Mouse (Mus musculus) forebrain, embryonic 14.5 days (tissue): ENCODE measurements around the gene Pgc. TPM values are rescaled to one million over a fixed set of nuclear protein-coding genes. Genes with fewer than 3 reads are reported as not detected.

Experiments used
- ATAC-seq: fragments of 200-750 bp; cut with Nextera tagmentation; 2 replicates; pipeline ENCODE4 v1.8.0; 2017; ENCODE audit warnings: mild to moderate bottlenecking, moderate library complexity
- DNase-seq: peaks from one replicate; pipeline ENCODE4 v3.0.0-alpha.2; 2015; ENCODE audit warnings: low spot score
- H3K27ac ChIP-seq: fragments of 300-500 bp; sonication (generic); 2 replicates; pipeline ENCODE4 v1.5.1; 2014; ENCODE audit warnings: low read depth, mild to moderate bottlenecking, control low read depth, low read length, moderate library complexity
- H3K27me3 ChIP-seq: fragments of 300-500 bp; sonication (generic); replicated peaks from 2 replicates; pipeline ENCODE4 v1.6.1; 2014; ENCODE audit warnings: low read length, control low read depth, mixed read lengths; ENCODE audit not compliant: control insufficient read depth, insufficient read depth
- H3K36me3 ChIP-seq: fragments of 300-500 bp; sonication (generic); 2 replicates; pipeline ENCODE4 v1.6.1; 2014; ENCODE audit warnings: low read length, control low read depth; ENCODE audit not compliant: control insufficient read depth, insufficient read depth
- H3K4me1 ChIP-seq: fragments of 300-500 bp; sonication (generic); 2 replicates; pipeline ENCODE4 v1.6.1; 2014; ENCODE audit warnings: antibody characterized with exemption, low read length, control low read depth; ENCODE audit not compliant: control insufficient read depth, insufficient read depth
- H3K4me2 ChIP-seq: fragments of 300-500 bp; sonication (generic); 2 replicates; pipeline ENCODE4 v1.6.1; 2014; ENCODE audit warnings: mild to moderate bottlenecking, control low read depth, low read length
- H3K4me3 ChIP-seq: fragments of 300-500 bp; sonication (generic); 2 replicates; pipeline ENCODE4 v1.5.1; 2014; ENCODE audit warnings: low read depth, low read length, control low read depth
- H3K9ac ChIP-seq: fragments of 300-500 bp; sonication (generic); 2 replicates; pipeline ENCODE4 v1.6.1; 2014; ENCODE audit warnings: mild to moderate bottlenecking, low read length, control low read depth, moderate library complexity
- H3K9me3 ChIP-seq: fragments of 300-500 bp; sonication (generic); replicated peaks from 2 replicates; pipeline ENCODE4 v1.6.1; 2016; ENCODE audit warnings: low read length, control low read depth, mixed read lengths; ENCODE audit not compliant: control insufficient read depth
- WGBS: fragments of 180-500 bp; shearing (Covaris S2); extraction: QIAGEN DNeasy Blood & Tissue Kit; methylation state at CpG from one replicate; pipeline ENCODE4 v1.1.7; 2014; 5-methylcytosine and 5-hydroxymethylcytosine counted together
- polyA plus RNA-seq: library from polyadenylated mRNA; unstranded; fragments of >200 nt; fragmentation: Nextera tagmentation; extraction: Ambion mirVana; gene quantifications from 2 replicates; pipeline ENCODE4 v1.2.1, GENCODE M21; 2014

The Pgc gene
- polyA plus RNA-seq, result not detected in 2 replicates

- Histone ChIP-seq H3K36me3 (no peaks in the 10 kb centered on the region), H3K4me1 (no peaks in the 10 kb centered on the region), H3K4me2 (no peak within 1 kb of the TSS), H3K27ac (no peak within 1 kb of the TSS), H3K27me3 (no peaks in the 10 kb centered on the region), H3K9me3 (no peaks in the 10 kb centered on the region), H3K9ac (no peak within 1 kb of the TSS), H3K4me3 (no peak within 1 kb of the TSS)
- ATAC-seq (no peak), DNase-seq (no peak)
- 85% methylated on average over 11 of the region's 11 CpGs for WGBS
These were observed at the start of gene Pgc for GRCm38 (mm10) chr17:47726566-47726965. TSS of gene Pgc (plus strand) at chr17:47726842.

GRCm38 (mm10) chr17:47678238-47678637, 48.4 kb upstream of the Pgc start:
- no peak overlapping the region for H3K27ac ChIP-seq
- DNase-seq (no peak), ATAC-seq (no peak)
- WGBS, result 94% methylated on average over 5 of the region's 5 CpGs
- no peaks in the 10 kb centered on the region for H3K9me3 ChIP-seq
- H3K27me3 ChIP-seq, result no peaks in the 10 kb centered on the region
- H3K36me3 ChIP-seq, result peaks cover 78% of the 10 kb centered on the region
- no peaks in the 10 kb centered on the region for H3K4me1 ChIP-seq
- H3K4me2 ChIP-seq, result no peak overlapping the region
- H3K4me3 ChIP-seq, result no peak overlapping the region
- H3K9ac ChIP-seq, result no peak overlapping the region

GRCm38 (mm10) chr17:47678702-47679101, 47.9 kb upstream of the Pgc start:
- Histone ChIP-seq H3K9ac (no peak overlapping the region), H3K27ac (no peak overlapping the region), H3K4me3 (no peak overlapping the region), H3K27me3 (no peaks in the 10 kb centered on the region), H3K4me2 (no peak overlapping the region), H3K36me3 (peaks cover 78% of the 10 kb centered on the region), H3K9me3 (no peaks in the 10 kb centered on the region), H3K4me1 (no peaks in the 10 kb centered on the region)
- 88% methylated on average over 5 of the region's 5 CpGs for WGBS
- DNase-seq, result no peak
- no peak for ATAC-seq

GRCm38 (mm10) chr17:47682836-47683235, 43.8 kb upstream of the Pgc start:
- WGBS, result 87% methylated on average over 4 of the region's 4 CpGs
- peaks cover 71% of the 10 kb centered on the region for H3K36me3 ChIP-seq

GRCm38 (mm10) chr17:47687409-47688343, 39.0 kb upstream of the Pgc start:
- Histone ChIP-seq H3K27ac (peak overlapping the region; percentile 75), H3K4me2 (peak overlapping the region; percentile 96), H3K27me3 (no peaks in the 10 kb centered on the region), H3K9me3 (no peaks in the 10 kb centered on the region), H3K9ac (peak overlapping the region; percentile 85), H3K4me3 (peak overlapping the region; percentile 81), H3K4me1 (peaks cover 12% of the 10 kb centered on the region), H3K36me3 (peaks cover 26% of the 10 kb centered on the region)
- peak; percentile 89 for ATAC-seq
- WGBS, result under 1% methylated on average over 69 of the region's 70 CpGs
- DNase-seq, result peak; percentile 99

More at GRCm38 (mm10) chr17:47682836-47683235, 43.8 kb upstream of the Pgc start:
- Histone ChIP-seq H3K4me2 (no peak overlapping the region), H3K9ac (no peak overlapping the region), H3K9me3 (no peaks in the 10 kb centered on the region), H3K4me1 (peaks cover 6% of the 10 kb centered on the region), H3K27ac (no peak overlapping the region), H3K4me3 (no peak overlapping the region), H3K27me3 (no peaks in the 10 kb centered on the region)
- ATAC-seq (no peak), DNase-seq (no peak)

GRCm38 (mm10) chr17:47688344-47688607, 38.4 kb upstream of the Pgc start, which contains the start of gene Tomm6:
TSS of gene Tomm6 (minus strand) at chr17:47688386.
- no peaks in the 10 kb centered on the region for H3K9me3 ChIP-seq
- 2% methylated on average over 9 of the region's 9 CpGs for WGBS
- H3K4me2 ChIP-seq, result peak within 1 kb of the TSS; percentile 96
- peak within 1 kb of the TSS; percentile 81 for H3K4me3 ChIP-seq
- H3K36me3 ChIP-seq, result peaks cover 20% of the 10 kb centered on the region
- no peaks in the 10 kb centered on the region for H3K27me3 ChIP-seq
- H3K27ac ChIP-seq, result peak within 1 kb of the TSS; percentile 75
- ATAC-seq (no peak), DNase-seq (no peak)
- H3K9ac ChIP-seq, result peak within 1 kb of the TSS; percentile 85
- H3K4me1 ChIP-seq, result peaks cover 12% of the 10 kb centered on the region

GRCm38 (mm10) chr17:47688608-47689575, 37.8 kb upstream of the Pgc start, which contains the start of gene Frs3:
TSS of gene Frs3 (plus strand) at chr17:47689030.
- Histone ChIP-seq H3K27ac (peak within 1 kb of the TSS; percentile 75), H3K4me2 (peak within 1 kb of the TSS; percentile 96), H3K4me3 (peak within 1 kb of the TSS; percentile 81), H3K36me3 (peaks cover 17% of the 10 kb centered on the region), H3K9ac (peak within 1 kb of the TSS; percentile 85), H3K4me1 (peaks cover 12% of the 10 kb centered on the region), H3K27me3 (0 out of 2 replicates have a peak, but pooled peaks cover 5% of the 10 kb centered on the region), H3K9me3 (no peaks in the 10 kb centered on the region)
- peak; percentile 69 for DNase-seq
- peak; percentile 62 for ATAC-seq
- 1% methylated on average over 58 of the region's 58 CpGs for WGBS

GRCm38 (mm10) chr17:47689894-47690293, 36.7 kb upstream of the Pgc start:
- H3K27me3 ChIP-seq, result 0 out of 2 replicates have a peak, but pooled peaks cover 5% of the 10 kb centered on the region
- peaks cover 8% of the 10 kb centered on the region for H3K36me3 ChIP-seq
- no peak overlapping the region for H3K9ac ChIP-seq
- DNase-seq (no peak), ATAC-seq (no peak)
- 81% methylated on average over 8 of the region's 8 CpGs for WGBS
- peak overlapping the region; percentile 96 for H3K4me2 ChIP-seq
- H3K27ac ChIP-seq, result no peak overlapping the region
- H3K4me3 ChIP-seq, result no peak overlapping the region
- H3K9me3 ChIP-seq, result no peaks in the 10 kb centered on the region
- H3K4me1 ChIP-seq, result peaks cover 16% of the 10 kb centered on the region
